Mouse (Mus musculus) megakaryocyte, embryonic 14.5 days (primary cell): ENCODE results near the gene Plekha5. TPM values are rescaled to one million over a fixed set of nuclear protein-coding genes. Genes with fewer than 3 reads are reported as not detected.
"Not testable (repeated sequence)": the region's sequence is repeated elsewhere in the genome, so short reads cannot be mapped to it uniquely, and the experiment has no call there.

ENCODE experiments used
- H3K27me3 ChIP-seq: replicated peaks from 2 replicates; pipeline ENCODE3; 2012; ENCODE audit warnings: inconsistent platforms
- H3K36me3 ChIP-seq: replicated peaks from 2 replicates; pipeline ENCODE3; 2012; ENCODE audit warnings: low read length, inconsistent platforms, mixed read lengths
- H3K4me1 ChIP-seq: 2 replicates; pipeline ENCODE4 v1.6.1; 2012; ENCODE audit warnings: inconsistent platforms
- H3K4me3 ChIP-seq: replicated peaks from 2 replicates; pipeline ENCODE3; 2012; ENCODE audit warnings: moderate library complexity, mild to moderate bottlenecking, inconsistent platforms
- H3K9me3 ChIP-seq: 2 replicates; pipeline ENCODE4 v1.6.1; 2012; ENCODE audit warnings: inconsistent platforms
- FLI1 ChIP-seq: IDR thresholded peaks from 2 replicates; pipeline ENCODE4 v1.6.1; 2012; ENCODE audit warnings: low read length, inconsistent platforms, mixed read lengths
- GATA1 ChIP-seq: IDR thresholded peaks from 3 replicates; pipeline ENCODE4 v1.6.1; 2012; ENCODE audit warnings: mixed read lengths, low read length, inconsistent platforms, borderline replicate concordance
- polyA plus RNA-seq: library from polyadenylated mRNA; stranded (reverse); fragments of >175 nt; gene quantifications from 2 replicates; pipeline ENCODE4 v1.2.3, GENCODE M21; 2012; ENCODE audit warnings: low replicate concordance; ENCODE audit not compliant: insufficient read depth

The Plekha5 gene
- polyA plus RNA-seq, 1 experiment, result 2.2 TPM

DNA sequence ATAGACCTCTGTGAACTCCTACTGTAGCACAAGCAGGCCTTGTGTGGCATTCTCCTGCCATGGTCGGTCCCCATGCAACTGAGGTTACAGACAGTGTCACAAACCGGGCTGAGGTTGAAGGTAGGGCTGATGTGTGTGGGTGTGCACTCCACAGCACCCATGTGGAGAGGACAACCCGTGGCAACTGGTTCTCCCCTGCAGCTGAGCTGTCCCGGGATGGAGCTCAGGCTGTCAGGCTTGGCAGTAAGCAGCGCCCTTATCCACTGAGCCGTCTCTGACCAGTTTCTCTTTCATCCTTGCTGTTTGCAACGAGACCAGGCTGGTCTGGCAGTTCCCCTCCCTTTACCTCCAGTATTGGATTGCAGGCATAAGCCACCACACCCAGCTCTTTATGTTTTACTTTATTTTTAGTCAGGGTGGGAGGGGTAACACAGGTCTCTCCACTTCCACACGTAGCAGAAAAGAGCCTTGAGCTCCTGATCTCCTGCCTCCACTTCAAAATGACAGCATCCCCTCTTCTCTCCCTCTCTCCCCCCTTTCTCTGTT is 162.9 kb downstream of the Plekha5 start:
- TF ChIP-seq GATA1 (no peak), FLI1 (no peak)

DNA sequence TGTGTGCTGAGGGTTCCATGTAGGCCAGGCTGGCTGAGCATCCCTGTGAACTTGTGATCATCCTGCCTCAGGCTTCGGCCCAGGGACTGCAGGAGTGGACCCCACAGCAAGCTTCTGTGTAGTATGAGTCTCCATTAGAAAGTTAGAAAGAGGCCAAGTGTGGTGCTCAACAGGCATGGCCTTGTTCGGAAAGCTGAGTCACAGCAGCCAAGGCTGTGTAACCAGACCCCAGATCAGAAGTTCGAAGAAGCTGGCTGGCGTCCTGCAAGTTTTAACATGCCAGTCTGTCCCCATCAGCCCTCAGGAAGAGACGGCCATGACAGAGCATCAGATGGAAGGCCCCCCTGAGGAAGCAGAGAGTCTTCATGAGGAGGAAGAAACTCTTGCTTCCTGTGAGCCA is 167.5 kb downstream of the Plekha5 start:
- TF ChIP-seq FLI1, result no peak
- no peak for TF ChIP-seq GATA1

More for the DNA sequence above, 162.9 kb downstream of the Plekha5 start:
- Histone ChIP-seq H3K9me3 (no peaks in the 10 kb centered on the region), H3K4me3 (no peak overlapping the region), H3K36me3 (peaks cover 50% of the 10 kb centered on the region), H3K4me1 (no peaks in the 10 kb centered on the region), H3K27me3 (no peaks in the 10 kb centered on the region)

DNA sequence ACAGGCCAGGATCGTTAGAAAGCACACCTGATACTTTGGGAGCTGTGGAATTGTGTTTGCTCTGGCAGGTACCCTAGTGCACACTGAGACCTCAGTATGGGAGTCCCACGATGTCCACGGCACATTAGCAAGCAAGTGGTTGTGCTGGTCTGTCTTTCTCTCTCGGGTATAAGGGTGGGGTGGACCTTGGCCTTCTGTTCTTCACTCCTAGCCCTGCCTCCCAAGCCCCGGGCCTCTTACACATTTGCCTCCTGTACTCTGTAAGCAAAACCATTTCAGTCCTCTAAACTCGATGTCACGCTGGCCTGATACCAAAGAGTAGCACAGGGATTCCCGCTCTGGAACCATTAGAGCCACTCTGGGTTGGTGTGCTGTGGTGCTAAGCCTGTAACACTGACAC is 168.9 kb downstream of the Plekha5 start:
- Histone ChIP-seq H3K27me3 (no peaks in the 10 kb centered on the region), H3K36me3 (peaks cover 68% of the 10 kb centered on the region), H3K9me3 (no peaks in the 10 kb centered on the region), H3K4me3 (no peak overlapping the region), H3K4me1 (no peaks in the 10 kb centered on the region; the same call in 1 of the 2 replicates)
- TF ChIP-seq FLI1 (no peak), GATA1 (no peak)

More for the DNA sequence above, 167.5 kb downstream of the Plekha5 start:
- H3K9me3 ChIP-seq, result no peaks in the 10 kb centered on the region
- no peaks in the 10 kb centered on the region for H3K27me3 ChIP-seq
- H3K36me3 ChIP-seq, result peaks cover 75% of the 10 kb centered on the region
- H3K4me3 ChIP-seq, result no peak overlapping the region
- no peaks in the 10 kb centered on the region; the same call in 1 of the 2 replicates for H3K4me1 ChIP-seq

DNA sequence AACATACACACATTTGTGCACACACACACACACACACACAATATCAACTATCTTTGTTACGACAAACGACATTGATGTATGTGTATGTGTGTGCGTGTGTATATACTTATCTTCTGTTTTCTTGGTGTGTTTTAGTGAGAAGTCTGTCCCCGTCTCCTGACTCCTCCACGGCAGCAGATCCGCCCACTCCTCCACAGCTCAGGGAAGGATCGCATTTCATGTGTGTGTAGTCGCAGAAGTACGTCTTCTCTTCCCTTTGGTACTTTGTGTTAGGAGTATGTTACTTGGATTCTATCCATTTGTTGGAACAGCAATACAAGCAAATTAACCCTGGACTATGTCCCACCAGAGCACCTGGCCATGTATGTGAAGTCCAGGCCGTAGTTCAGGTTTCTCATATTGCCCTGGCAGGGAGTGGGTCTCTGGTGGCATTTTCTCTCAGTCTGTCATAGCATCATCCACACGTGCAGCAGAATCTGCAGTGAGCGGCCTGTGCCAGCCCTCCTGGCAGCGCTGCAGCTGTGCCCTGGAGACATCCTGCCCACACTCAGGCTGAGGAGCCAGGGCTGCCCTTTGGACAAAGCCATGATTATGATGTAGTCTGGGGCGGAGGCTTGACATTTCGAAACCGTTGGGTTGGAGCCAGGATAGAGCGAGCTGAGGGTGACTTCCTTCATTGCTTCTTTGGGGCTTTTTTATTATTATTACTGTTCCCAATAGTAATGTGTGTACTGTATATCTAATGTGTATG is 169.7 kb downstream of the Plekha5 start:
- Histone ChIP-seq H3K27me3 (no peaks in the 10 kb centered on the region), H3K36me3 (peaks cover 60% of the 10 kb centered on the region), H3K9me3 (no peaks in the 10 kb centered on the region), H3K4me3 (no peak overlapping the region), H3K4me1 (no peaks in the 10 kb centered on the region; the same call in 1 of the 2 replicates)
- TF ChIP-seq GATA1, result no peak
- no peak for TF ChIP-seq FLI1

DNA sequence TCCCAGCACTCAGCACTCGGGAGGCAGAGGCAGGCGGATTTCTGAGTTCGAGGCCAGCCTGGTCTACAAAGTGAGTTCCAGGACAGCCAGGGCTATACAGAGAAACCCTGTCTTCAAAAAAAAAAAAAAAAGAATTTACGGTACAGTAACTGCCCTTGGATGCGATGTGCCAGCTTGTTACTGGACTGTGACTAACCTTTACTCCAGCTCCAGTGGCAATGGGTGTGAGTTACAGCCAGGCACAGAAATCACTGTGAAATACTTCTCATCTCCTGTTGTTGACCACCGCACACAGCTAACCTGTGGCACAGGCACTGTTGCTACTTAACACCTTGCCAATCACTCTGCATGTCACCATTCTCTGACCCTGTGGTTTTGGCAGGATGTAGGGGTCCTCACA is 171.7 kb downstream of the Plekha5 start:
- not testable (repeated sequence) for H3K4me3 ChIP-seq, H3K9me3 ChIP-seq, H3K27me3 ChIP-seq, H3K4me1 ChIP-seq
- peaks cover 50% of the 10 kb centered on the region for H3K36me3 ChIP-seq

DNA sequence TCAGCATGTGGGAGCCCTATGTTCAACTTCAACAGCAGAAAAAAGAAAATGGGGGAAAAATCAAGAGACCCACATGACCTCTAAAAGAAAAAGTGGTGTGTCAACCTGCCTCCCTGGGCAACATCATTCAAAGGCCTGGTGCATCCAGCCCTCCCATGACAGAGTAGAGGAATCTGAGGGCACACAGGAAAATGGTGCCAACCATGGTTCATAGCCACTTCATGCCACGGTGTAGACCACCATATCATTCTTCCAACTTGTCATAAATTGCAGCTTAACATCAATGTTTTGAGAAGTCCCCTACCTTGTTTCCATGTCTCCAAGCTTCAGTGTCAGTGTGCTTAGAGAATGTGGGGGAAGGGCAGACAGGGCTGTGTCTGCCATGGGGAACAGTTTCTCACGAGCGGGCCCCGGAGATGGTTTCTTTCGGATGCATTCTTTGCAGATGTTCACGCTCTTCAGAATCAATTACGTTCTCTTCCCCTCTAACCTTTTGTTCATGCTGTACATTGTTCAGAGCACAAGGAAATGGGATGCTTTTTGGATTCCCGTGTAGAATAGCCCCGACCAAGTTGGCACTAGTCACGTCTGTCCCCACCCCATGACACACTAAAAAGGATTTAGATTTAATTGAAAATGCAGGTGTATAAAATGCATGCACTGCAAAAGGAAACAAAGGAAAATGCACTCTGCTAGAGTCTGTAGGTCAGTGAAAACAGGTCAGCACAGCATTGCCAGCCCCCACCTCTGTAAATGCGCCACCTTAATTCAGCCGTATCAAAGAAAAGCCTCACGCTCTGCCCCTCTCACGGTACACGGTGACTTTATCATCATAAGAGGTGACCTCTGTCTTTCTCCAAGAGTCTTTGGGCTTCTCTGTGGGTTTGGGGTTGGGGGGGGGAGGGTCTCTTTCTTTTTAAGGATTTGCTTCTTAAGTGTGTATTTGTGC is 173.8 kb downstream of the Plekha5 start:
- H3K9me3 ChIP-seq, result no peaks in the 10 kb centered on the region
- H3K4me3 ChIP-seq, result no peak overlapping the region
- H3K36me3 ChIP-seq, result peaks cover 34% of the 10 kb centered on the region
- no peaks in the 10 kb centered on the region for H3K27me3 ChIP-seq
- H3K4me1 ChIP-seq, result no peaks in the 10 kb centered on the region; the same call in 1 of the 2 replicates
- no peak for TF ChIP-seq FLI1
- TF ChIP-seq GATA1, result no peak

DNA sequence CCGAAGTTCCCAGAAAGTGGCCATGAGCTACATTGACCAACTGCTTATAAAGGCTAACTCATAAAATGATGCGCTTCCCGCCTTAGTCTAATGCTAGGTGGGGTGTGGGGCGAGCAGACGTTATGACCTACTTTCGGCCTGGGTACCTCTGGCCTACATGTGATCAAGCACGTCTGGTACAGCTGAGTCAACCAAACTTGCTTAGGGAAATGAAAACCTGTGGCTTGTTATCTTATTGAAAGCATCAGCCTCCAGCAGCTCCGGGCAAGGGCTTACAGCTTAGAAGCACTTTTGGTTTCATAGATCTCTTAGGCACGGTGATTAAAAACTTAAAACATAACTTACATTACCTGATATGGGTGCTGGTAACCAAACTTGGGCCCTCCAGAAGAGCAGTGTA is 174.7 kb downstream of the Plekha5 start:
- Histone ChIP-seq H3K4me3 (no peak overlapping the region), H3K9me3 (no peaks in the 10 kb centered on the region), H3K36me3 (peaks cover 26% of the 10 kb centered on the region), H3K4me1 (no peaks in the 10 kb centered on the region; the same call in 1 of the 2 replicates), H3K27me3 (peaks cover under 1% of the 10 kb centered on the region)
- no peak for TF ChIP-seq FLI1
- no peak for TF ChIP-seq GATA1

DNA sequence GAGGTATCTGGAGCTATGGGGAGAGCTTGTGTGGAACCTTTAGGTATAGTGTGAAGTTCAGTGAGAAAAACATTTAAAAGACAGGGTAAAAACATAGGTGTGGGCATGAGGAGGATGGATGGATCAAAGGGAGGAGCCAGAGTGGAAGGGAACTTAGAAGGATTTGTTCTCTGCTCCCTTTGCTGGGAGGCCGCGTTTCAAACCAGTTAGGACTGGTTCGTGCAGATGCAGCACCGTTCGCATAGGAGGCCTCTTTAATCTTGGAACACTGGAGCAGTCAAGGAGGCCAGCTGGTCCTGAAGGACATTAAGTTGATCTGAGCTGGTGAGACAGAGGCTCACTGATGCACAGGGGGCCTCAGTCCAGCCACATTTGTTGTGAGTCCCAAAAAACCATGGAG is 175.5 kb downstream of the Plekha5 start:
- TF ChIP-seq GATA1 (no peak), FLI1 (no peak)
- Histone ChIP-seq H3K9me3 (no peaks in the 10 kb centered on the region), H3K4me3 (no peak overlapping the region), H3K4me1 (no peaks in the 10 kb centered on the region; the same call in 1 of the 2 replicates), H3K27me3 (peaks cover 2% of the 10 kb centered on the region), H3K36me3 (peaks cover 18% of the 10 kb centered on the region)

DNA sequence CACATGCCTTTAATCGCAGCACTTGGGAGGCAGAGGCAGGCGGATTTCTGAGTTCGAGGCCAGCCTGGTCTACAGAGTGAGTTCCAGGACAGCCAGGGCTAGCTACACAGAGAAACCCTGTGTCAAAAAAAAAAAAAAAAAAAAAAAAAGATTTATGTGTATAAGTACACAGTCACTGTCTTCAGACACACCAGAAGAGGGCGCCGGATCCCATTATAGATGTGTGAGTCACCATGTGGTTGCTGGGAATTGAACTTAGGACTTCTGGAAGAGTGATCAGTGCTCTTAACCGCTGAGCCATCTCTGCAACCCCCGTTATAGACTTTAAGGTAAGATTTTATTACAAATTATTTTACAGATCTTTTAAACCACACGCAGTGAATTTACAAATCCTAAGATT is 176.8 kb downstream of the Plekha5 start:
- H3K4me3 ChIP-seq, H3K9me3 ChIP-seq, H3K4me1 ChIP-seq, H3K27me3 ChIP-seq: not testable (repeated sequence)
- H3K36me3 ChIP-seq, result peaks cover 12% of the 10 kb centered on the region

DNA sequence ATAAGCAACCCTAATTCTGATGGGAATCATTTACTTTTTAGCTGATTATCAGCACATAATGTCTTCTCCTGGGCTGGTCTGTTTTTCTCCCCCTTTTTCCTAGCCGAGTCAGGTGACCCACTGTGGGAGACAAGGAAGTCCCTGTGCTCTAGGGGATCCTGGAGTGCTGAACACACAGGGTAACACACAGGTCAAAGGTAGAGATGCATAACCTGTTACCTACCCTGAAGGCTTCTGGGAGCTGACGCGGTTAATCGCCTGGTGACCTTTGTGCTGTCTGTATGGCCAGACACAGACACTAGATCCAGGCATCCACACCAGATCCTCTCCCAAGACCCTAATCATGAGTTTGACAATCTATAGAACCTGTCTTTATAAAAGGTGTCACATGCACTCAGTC is 177.3 kb downstream of the Plekha5 start:
- H3K27me3 ChIP-seq, result peaks cover 2% of the 10 kb centered on the region
- peaks cover 7% of the 10 kb centered on the region for H3K36me3 ChIP-seq
- TF ChIP-seq GATA1 (no peak), FLI1 (no peak)
- H3K9me3 ChIP-seq, result no peaks in the 10 kb centered on the region
- no peak overlapping the region for H3K4me3 ChIP-seq
- no peaks in the 10 kb centered on the region for H3K4me1 ChIP-seq
